Mouse (Mus musculus): ENCODE measurements around the gene Stmn3. TPM values are rescaled to one million over a fixed set of nuclear protein-coding genes. Genes with fewer than 3 reads are reported as not detected.

Gene Stmn3
- total RNA-seq (2023), result not detected in 4 replicates

DNA sequence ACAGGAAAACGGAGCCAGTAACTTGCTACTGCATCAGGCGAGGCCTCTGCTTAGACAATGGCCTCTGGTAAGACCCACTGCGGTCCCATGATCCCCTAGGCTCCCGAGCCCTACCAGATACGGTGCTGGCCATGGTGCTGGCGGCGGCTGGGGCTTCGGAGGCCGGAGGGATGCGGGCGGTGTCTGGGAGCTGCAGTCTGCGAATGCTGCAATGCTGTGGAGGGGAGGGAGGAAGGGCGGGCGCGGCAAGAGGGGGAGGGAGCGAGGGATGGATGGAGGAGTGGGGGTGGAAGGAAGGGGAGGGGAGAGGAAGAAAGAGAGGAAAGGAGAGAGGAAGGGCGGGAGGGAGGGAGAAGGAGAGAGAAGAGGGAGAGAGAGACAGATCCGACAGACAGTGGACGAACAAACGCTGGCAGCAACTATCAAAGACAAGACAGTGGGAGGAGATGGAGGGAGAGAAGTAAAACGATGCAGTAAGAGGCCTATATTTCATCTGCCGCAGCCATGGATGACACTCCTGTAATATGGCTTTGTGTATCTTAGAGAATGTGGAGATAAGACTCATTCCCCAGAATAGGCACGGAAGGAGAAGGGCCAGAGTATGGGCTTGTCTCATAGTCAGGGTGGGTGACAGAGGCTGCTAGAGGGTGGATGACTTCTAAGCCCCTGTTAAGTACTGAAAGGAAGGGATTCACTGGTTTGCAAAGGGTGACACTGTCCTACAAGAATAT lies at the start of gene Stmn3:
TSS of gene Stmn3 (minus strand) at position 421 of the 731 bp plus-strand sequence.

DNA sequence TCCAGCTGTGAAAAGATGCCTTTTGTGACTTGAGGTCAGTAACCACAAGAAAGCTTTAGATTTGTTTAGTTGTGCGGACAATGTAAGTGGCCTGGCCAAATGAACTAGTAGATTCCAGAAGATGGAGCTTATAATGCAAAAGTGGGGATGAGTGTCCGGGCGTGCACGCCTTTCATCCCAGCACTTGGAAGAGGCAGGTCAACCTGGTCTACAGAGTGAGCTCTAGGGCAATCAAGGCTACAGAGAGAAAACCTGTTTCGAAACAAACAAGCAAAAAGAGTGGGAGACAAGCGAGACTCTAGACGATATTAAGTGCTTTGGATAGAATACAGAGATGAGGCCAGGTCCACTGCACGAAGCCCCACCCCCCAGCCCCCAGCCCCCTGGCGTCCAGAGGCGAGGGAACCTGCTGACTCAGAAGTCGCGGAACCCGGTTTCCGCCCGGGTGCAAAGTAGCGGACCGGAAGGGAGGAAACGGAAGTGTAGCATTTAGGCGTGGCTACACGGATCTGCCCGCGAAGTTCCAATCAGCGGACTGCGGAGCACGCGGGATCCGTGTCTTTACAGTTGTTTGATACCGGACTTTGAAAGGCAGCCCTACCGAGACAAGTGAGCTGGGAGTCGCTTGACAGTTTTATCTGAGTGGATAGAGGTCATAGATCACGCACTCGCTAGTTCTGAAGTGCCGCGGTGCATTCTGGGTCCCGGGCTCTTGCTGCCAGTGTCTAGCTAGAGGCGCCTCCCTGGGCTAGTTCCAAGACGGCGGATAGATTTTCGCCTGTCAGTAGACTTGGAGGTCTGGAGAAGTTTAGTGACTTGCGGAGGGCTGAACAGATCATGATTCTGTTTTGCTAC lies 5.2 kb upstream of the Stmn3 start, which contains the start of gene Rtel1:
TSS of gene Rtel1 (plus strand) at position 492 of the 855 bp plus-strand sequence.

DNA sequence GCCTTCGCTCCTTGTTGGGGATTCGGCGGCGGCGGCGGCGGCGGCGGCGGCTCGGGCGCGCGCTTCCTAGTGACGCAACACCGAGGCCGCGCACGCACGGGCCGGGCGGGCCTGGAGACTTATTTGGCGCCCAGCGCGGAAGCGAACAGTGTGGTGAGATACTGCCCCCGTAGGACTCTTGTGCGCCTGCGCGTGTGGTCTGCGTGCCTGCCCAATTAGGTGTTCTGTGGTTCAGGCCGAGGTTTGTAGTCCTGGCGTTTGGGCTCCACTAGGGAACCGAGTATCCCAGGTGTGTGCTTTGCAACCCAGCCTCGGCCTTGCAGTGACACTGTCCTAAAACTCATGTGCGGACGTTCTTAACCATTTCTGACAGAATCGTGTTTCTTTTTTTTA lies 26.3 kb downstream of the Stmn3 start, which contains the start of gene Gmeb2:
TSS of gene Gmeb2 (minus strand) at position 78 of the 393 bp plus-strand sequence.

Other genes starting within 250 kb of the Stmn3 start
- gene Kcnq2, start 179.2 kb downstream of the Stmn3 start, total RNA-seq (2023), result not detected in 4 replicates
- gene Eef1a2, start 157.5 kb downstream of the Stmn3 start, total RNA-seq (2023), result not detected in 4 replicates
- gene Ppdpf, start 127.3 kb downstream of the Stmn3 start, total RNA-seq (2023), result 162 to 180 TPM (median 170 TPM) in 4 replicates
- 0.21 to 0.72 TPM (median 0.36 TPM) in 4 replicates for gene Ptk6, start 111.7 kb downstream of the Stmn3 start, total RNA-seq (2023)
- 3.1 to 5.0 TPM (median 4.4 TPM) in 4 replicates for gene Srms, start 101.3 kb downstream of the Stmn3 start, total RNA-seq (2023)
- gene Fndc11, start 94.5 kb downstream of the Stmn3 start, total RNA-seq (2023), result 0.49 to 1.2 TPM (median 0.50 TPM) in 3 of 4 replicates, not detected in the other
- 342 to 369 TPM (median 351 TPM) in 4 replicates for gene Helz2, start 72.5 kb downstream of the Stmn3 start, total RNA-seq (2023)
- gene Gmeb2, start 26.5 kb downstream of the Stmn3 start, total RNA-seq (2023), result 53.9 to 59.9 TPM (median 57.6 TPM) in 4 replicates
- gene Rtel1, start 5.2 kb upstream of the Stmn3 start, total RNA-seq (2023), result 117 to 125 TPM (median 117 TPM) in 4 replicates
- gene Zgpat, start 50.4 kb upstream of the Stmn3 start, total RNA-seq (2023), result 69.0 to 80.3 TPM (median 72.6 TPM) in 4 replicates
- gene Arfrp1, start 50.9 kb upstream of the Stmn3 start, total RNA-seq (2023), result 80.6 to 90.5 TPM (median 89.1 TPM) in 4 replicates
- gene Lime1, start 65.6 kb upstream of the Stmn3 start, total RNA-seq (2023), result 51.3 to 57.5 TPM (median 54.5 TPM) in 4 replicates
- 0.78 to 2.7 TPM (median 0.97 TPM) in 4 replicates for gene Zbtb46, start 144.9 kb upstream of the Stmn3 start, total RNA-seq (2023)
- 0.54 TPM in 1 of 4 replicates, not detected in the others for gene Abhd16b, start 178.7 kb upstream of the Stmn3 start, total RNA-seq (2023)
- gene Tpd52l2, start 182.6 kb upstream of the Stmn3 start, total RNA-seq (2023), result 76.1 to 88.7 TPM (median 83.7 TPM) in 4 replicates
- 114 to 126 TPM (median 121 TPM) in 4 replicates for gene Dnajc5, start 206.0 kb upstream of the Stmn3 start, total RNA-seq (2023)